Mouse (Mus musculus): ENCODE data around the gene Gm49394.

DNA sequence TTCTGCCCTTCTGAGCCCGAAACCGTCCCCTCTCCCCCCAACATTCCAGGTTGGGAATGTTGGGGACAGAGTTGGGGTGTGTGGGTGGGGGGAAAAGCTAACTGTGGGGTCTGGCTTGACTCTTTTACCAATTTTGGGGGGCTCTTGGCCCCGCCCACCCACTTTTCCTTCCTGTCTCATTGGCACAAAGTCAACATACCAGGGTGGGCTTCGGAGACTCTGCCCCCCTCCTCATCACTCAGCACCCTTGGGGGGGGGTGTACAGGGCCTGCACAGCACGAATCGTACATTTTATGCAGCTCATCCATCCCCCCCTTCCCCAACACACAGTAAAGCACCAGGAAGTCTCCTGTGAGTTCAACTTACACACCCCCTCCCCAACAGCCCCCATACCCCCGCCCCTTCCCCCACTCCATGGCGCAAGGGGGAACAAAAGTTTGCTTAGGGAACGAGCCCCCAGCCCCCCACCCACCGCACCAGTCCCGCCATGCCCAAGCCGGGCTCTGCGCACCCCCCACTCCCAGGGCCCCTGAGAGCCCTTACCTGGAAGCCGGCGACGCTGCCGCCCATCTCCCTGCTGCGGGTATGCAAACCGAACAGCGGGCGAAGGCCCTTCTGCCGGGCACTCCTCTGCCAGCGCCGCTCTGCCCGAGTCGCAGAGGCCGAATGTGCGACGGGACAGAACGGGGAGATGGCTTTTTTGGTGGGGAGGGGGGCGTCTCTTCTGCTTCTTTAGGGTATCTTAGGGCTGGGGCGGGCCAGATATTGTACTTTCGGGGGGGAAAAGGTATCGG is 11.7 kb downstream of the Gm49394 start:
- TF ChIP-seq TAL1 (IDR thresholded peaks at IDR 0.05; ENCODE audit: low read length), result no peak
- no peak for TF ChIP-seq GATA1 (IDR thresholded peaks at IDR 0.05; ENCODE audit: low read length)
